Mouse (Mus musculus) liver, embryonic 16.5 days (tissue): Measurements from ENCODE around the gene Phlda3. TPM values are rescaled to one million over a fixed set of nuclear protein-coding genes. Genes with fewer than 3 reads are reported as not detected.

Experiments
- ATAC-seq: fragments of 200-750 bp; cut with Nextera tagmentation; 2 replicates; pipeline ENCODE4 v1.8.0; 2017; ENCODE audit warnings: low read depth, mild to moderate bottlenecking, moderate number of reproducible peaks, moderate library complexity
- H3K27ac ChIP-seq: fragments of 300-500 bp; sonication (generic); 2 replicates; pipeline ENCODE4 v1.5.1; 2014; ENCODE audit warnings: mild to moderate bottlenecking, low read length
- H3K27me3 ChIP-seq: fragments of 300-500 bp; sonication (generic); 2 replicates; pipeline ENCODE4 v1.6.1; 2014; ENCODE audit warnings: low read depth, low read length, mixed read lengths; ENCODE audit not compliant: control insufficient read depth, insufficient read depth
- H3K36me3 ChIP-seq: fragments of 300-500 bp; sonication (generic); 2 replicates; pipeline ENCODE4 v1.6.1; 2014; ENCODE audit warnings: mild to moderate bottlenecking; ENCODE audit not compliant: control insufficient read depth, insufficient read depth
- H3K4me1 ChIP-seq: fragments of 300-500 bp; sonication (generic); 2 replicates; pipeline ENCODE4 v1.6.1; 2014; ENCODE audit warnings: low read depth, low read length, mixed read lengths; ENCODE audit not compliant: control insufficient read depth
- H3K4me2 ChIP-seq: fragments of 300-500 bp; sonication (generic); 2 replicates; pipeline ENCODE4 v1.6.1; 2014; ENCODE audit warnings: low read depth, low read length, mixed read lengths
- H3K4me3 ChIP-seq: fragments of 300-500 bp; sonication (generic); 2 replicates; pipeline ENCODE4 v1.5.1; 2014; ENCODE audit warnings: low read depth, mild to moderate bottlenecking, low read length
- H3K9ac ChIP-seq: fragments of 300-500 bp; sonication (generic); 2 replicates; pipeline ENCODE4 v1.6.1; 2014; ENCODE audit warnings: low read depth, low read length
- H3K9me3 ChIP-seq: fragments of 300-500 bp; sonication (generic); replicated peaks from 2 replicates; pipeline ENCODE4 v1.6.1; 2016; ENCODE audit warnings: low read length; ENCODE audit not compliant: control insufficient read depth
- WGBS: fragments of 180-500 bp; shearing (Covaris S2); extraction: QIAGEN DNeasy Blood & Tissue Kit; methylation state at CpG from one replicate; pipeline ENCODE4 v1.1.7; 2014; ENCODE audit not compliant: insufficient replicate concordance; 5-methylcytosine and 5-hydroxymethylcytosine counted together
- polyA plus RNA-seq: library from polyadenylated mRNA; unstranded; fragments of >200 nt; fragmentation: Nextera tagmentation; extraction: Ambion mirVana; gene quantifications from 2 replicates; pipeline ENCODE4 v1.2.1, GENCODE M21; 2015

The Phlda3 gene
- polyA plus RNA-seq, 1 experiment from 2014 or later, result 5.0 TPM

DNA sequence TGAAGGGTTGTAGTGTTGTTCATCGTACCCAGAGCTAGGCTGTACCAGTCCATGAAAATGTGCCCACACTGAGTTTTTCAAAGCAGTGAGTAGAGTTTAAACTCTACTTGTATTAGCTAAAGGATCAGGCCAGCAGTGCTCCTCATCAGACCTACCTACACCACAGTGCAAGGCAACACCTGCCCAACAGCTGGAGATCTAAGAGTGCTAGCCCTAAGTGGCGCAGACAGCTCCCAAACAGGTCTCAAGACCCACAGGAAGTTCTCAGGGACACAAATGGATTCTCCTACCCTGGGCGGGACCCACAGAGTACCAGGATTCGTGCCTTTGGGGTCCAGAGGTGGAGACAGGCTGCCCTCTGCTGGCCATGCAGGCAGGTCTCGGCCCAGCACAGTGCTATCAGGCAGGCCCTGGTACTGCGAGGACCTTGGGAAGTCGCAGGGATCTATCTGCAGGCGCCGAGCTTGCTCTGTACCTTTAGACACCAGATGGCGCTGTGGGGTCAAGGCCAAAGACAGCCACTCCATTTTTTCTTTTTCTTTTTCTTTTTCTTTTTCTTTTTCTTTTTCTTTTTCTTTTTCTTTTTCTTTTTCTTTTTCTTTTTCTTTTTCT is 13.1 kb upstream of the Phlda3 start:
- Histone ChIP-seq H3K27me3 (no peaks in the 10 kb centered on the region), H3K27ac (no peak overlapping the region), H3K4me3 (no peak overlapping the region), H3K9ac (no peak overlapping the region), H3K4me2 (no peak overlapping the region), H3K36me3 (peaks cover 2% of the 10 kb centered on the region), H3K9me3 (no peaks in the 10 kb centered on the region), H3K4me1 (no peaks in the 10 kb centered on the region)
- WGBS, result 11% methylated on average over 10 of the region's 10 CpGs
- peak; percentile 96 for ATAC-seq

DNA sequence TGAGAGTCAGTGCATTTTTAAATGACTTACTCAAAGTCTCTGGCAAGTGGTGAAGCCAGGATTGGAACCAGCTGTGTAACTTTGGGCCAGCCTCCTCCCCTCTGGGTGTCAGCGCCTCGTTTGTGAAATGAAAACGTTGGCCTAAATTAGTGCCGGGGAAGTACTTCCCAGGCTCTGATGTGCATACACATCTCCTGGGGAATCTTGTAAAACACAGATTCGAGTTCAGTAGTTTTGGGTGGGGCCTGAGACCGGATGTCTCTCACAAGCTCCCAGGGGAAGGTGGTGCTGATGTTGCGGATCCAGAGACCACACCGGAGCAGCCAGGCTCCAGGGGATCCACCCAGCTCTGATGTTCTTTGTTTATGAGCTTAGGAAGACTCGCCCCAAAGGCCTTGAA is 10.6 kb upstream of the Phlda3 start:
- Histone ChIP-seq H3K27ac (no peak overlapping the region), H3K4me2 (no peak overlapping the region), H3K27me3 (no peaks in the 10 kb centered on the region), H3K9me3 (no peaks in the 10 kb centered on the region), H3K36me3 (0 out of 2 replicates have a peak, but pooled peaks cover 2% of the 10 kb centered on the region), H3K4me1 (no peaks in the 10 kb centered on the region), H3K4me3 (no peak overlapping the region), H3K9ac (no peak overlapping the region)
- no peak for ATAC-seq
- 64% methylated on average over 9 of the region's 9 CpGs for WGBS

DNA sequence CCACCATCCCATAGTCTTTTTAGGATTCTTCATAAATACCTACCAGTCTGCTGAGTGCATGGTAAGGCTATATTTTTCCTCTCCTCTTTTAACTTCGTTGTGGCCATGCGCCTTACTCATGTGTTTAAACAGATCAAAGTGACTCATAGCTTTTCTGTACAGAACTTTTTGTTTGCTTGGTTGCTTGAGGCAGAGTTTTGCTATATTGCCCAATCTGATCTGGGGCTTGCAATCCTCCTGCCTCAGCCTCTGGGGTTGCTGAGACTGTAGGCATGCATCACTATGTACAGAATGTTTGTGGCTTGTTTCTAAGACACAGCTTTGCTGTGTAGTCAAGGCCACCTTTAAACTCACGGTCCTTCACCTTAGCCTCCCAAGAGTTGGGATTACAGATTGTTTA is 10.0 kb upstream of the Phlda3 start:
- no peak overlapping the region for H3K4me3 ChIP-seq
- 0 out of 2 replicates have a peak, but pooled peaks cover 1% of the 10 kb centered on the region for H3K36me3 ChIP-seq
- 61% methylated on average over 3 of the region's 3 CpGs for WGBS
- H3K27me3 ChIP-seq, result no peaks in the 10 kb centered on the region
- H3K4me1 ChIP-seq, result no peaks in the 10 kb centered on the region
- H3K27ac ChIP-seq, result no peak overlapping the region
- H3K4me2 ChIP-seq, result no peak overlapping the region
- H3K9ac ChIP-seq, result no peak overlapping the region
- no peak for ATAC-seq
- H3K9me3 ChIP-seq, result no peaks in the 10 kb centered on the region

DNA sequence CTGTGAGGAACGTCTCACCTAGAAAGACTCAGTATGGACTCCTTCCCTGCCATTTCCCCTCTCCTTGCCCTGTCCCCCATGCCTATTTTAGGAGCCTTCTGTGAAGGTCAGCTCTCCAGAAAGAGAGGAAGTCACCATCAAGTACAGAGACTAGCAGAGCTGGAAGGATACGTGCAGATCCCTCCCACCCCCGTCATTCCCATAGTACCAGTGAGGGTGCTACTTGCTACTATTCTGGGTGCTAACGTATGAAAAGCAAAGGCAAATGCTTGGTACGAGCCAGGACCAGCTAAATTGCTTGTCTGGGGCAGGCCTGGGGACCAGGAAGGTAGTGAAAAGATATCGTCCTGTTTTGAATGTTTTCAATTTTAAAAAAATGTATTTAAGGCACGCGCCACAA is 8.6 kb upstream of the Phlda3 start:
- H3K27ac ChIP-seq, result no peak overlapping the region
- H3K4me1 ChIP-seq, result no peaks in the 10 kb centered on the region
- WGBS, result 47% methylated on average over 8 of the region's 8 CpGs
- no peak overlapping the region for H3K4me2 ChIP-seq
- H3K4me3 ChIP-seq, result no peak overlapping the region
- no peaks in the 10 kb centered on the region for H3K9me3 ChIP-seq
- no peaks in the 10 kb centered on the region for H3K36me3 ChIP-seq
- no peak overlapping the region for H3K9ac ChIP-seq
- no peak for ATAC-seq
- no peaks in the 10 kb centered on the region for H3K27me3 ChIP-seq

DNA sequence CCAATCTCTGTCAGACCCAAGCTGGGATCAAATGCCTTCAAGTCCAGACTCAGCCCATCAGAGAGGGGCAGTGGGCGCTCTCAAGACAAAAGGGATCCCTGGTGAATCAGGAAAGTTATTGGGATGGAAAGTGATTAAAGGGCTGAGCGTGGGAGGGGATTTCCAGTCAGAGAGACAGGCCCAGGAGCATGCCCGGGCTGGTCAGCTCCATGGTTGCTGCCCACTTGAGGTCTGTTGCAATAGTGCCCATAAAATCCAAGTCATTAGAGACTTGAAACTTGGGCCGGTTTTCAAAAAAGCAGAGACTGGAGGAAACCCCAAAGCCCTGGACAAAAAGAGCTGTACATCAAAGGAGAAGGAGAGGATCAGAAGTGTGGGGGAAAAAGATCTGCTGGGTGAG is 6.2 kb upstream of the Phlda3 start:
- peaks cover 3% of the 10 kb centered on the region for H3K27me3 ChIP-seq

DNA sequence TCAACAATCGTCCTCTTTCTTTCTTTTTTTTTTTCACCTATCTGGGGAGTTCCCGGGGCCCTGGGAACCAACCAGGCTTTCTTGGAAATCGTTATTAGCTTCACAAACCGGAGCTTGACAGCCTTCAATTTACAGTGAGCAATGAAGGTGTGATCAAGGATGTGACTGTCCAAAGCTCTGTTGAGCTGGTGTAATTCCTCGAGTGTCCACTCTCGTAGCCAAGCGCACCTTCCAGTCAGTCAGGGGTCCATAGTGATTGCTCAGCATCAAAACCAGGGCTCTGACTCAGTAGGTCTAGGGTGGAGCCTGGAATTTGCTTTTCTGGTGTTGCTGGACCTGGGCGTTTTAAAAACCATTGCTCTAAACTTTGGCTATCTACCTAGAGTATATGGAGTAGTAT is 5.7 kb upstream of the Phlda3 start:
- Histone ChIP-seq H3K9ac (no peak overlapping the region), H3K4me1 (no peaks in the 10 kb centered on the region), H3K27me3 (peaks cover 8% of the 10 kb centered on the region), H3K27ac (no peak overlapping the region), H3K36me3 (no peaks in the 10 kb centered on the region), H3K9me3 (no peaks in the 10 kb centered on the region), H3K4me2 (no peak overlapping the region), H3K4me3 (no peak overlapping the region)
- 44% methylated on average over 8 of the region's 8 CpGs for WGBS
- ATAC-seq, result no peak

More for the DNA sequence above, 6.2 kb upstream of the Phlda3 start:
- Histone ChIP-seq H3K9me3 (no peaks in the 10 kb centered on the region), H3K4me1 (no peaks in the 10 kb centered on the region), H3K9ac (no peak overlapping the region), H3K4me3 (no peak overlapping the region), H3K36me3 (no peaks in the 10 kb centered on the region), H3K4me2 (no peak overlapping the region), H3K27ac (no peak overlapping the region)
- WGBS, result 69% methylated on average over 4 of the region's 4 CpGs
- no peak for ATAC-seq

DNA sequence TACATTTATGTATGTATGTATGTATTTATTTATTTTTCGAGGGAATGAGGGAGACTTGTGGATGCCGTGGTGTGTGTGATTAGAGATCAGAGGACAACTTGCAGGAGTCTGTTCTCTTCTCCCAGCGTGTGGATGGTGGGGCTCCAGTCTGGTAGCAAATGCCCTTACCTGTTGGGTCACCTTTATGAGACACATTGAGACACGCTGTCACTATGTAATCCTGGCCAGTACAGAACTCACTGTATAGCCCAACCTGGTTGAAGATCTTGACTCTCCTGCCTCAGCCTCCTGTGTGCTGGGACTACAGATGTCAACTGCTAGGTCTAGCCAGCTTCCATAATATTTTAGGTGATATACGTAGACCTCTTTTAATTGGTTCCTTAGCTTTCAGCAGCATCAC is 4.2 kb upstream of the Phlda3 start:
- Histone ChIP-seq H3K9ac (no peak overlapping the region), H3K4me2 (no peak overlapping the region), H3K4me3 (no peak overlapping the region), H3K27me3 (peaks cover 23% of the 10 kb centered on the region), H3K4me1 (peaks cover 10% of the 10 kb centered on the region), H3K36me3 (no peaks in the 10 kb centered on the region), H3K9me3 (no peaks in the 10 kb centered on the region), H3K27ac (no peak overlapping the region)
- no peak for ATAC-seq
- WGBS, result 66% methylated on average over 5 of the region's 5 CpGs

DNA sequence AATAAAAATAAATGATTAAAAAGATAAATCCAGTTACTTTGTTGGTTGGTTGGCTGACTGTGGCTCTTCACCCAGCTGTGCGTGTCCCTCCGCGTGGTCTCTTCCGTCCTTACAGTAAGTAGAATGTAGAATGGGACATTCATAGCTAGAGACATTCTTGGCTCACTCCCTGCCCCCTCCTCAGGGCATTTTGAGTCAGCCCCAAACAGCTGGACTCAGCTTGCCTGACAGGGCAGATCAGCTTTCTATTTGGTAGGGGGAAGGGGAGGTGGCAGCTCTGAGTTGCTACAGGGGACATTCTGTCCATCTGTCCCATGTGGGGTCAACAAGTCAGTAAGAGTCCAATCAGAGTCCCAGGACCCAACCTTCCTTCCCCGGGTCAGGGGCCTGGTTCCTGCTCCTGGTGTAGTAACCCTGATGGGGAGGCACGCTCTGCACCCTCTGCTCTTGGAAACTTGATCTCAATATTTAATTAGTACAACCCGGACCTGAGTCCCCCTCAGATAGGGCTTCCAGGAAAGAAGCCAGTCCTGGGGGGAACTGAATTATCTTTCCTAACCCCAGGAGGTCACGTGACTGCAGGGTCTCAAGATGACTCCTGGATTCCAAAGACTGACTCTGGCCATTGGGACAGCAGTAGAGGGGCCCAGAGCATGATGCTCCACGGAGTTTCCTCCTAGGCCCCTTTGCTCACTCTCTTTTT is 2.3 kb upstream of the Phlda3 start:
- Histone ChIP-seq H3K27me3 (peaks cover 30% of the 10 kb centered on the region), H3K9me3 (no peaks in the 10 kb centered on the region), H3K4me1 (peaks cover 10% of the 10 kb centered on the region), H3K4me2 (no peak overlapping the region), H3K27ac (no peak overlapping the region), H3K4me3 (no peak overlapping the region), H3K9ac (no peak overlapping the region), H3K36me3 (no peaks in the 10 kb centered on the region)
- ATAC-seq, result no peak
- WGBS, result 65% methylated on average over 9 of the region's 9 CpGs

DNA sequence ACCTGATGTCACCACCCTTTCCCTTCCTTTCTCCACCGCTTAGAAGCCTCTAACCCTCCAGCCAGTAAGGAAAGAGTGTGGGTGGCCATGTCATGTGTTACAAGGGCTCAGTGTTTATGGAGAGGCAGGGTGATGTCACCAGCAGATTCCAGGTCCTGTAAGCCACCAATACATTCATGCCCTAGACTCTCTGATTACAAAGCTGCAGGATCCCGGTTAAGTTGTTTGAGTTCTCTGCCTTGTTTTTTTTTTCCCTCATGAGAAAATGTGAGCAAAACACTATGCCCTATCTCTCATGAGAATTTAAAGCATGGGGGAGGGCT is 1.8 kb upstream of the Phlda3 start:
- ATAC-seq, result no peak
- Histone ChIP-seq H3K36me3 (no peaks in the 10 kb centered on the region), H3K9me3 (no peaks in the 10 kb centered on the region), H3K27ac (no peak overlapping the region), H3K9ac (no peak overlapping the region), H3K27me3 (peaks cover 30% of the 10 kb centered on the region), H3K4me3 (no peak overlapping the region), H3K4me2 (no peak overlapping the region), H3K4me1 (peaks cover 10% of the 10 kb centered on the region)
- WGBS, result 66% methylated on average over 2 of the region's 2 CpGs
